Mouse (Mus musculus) hematopoietic stem cell, adult 5-6 weeks (primary cell): ENCODE data around the gene Sik2. TPM values are rescaled to one million over a fixed set of nuclear protein-coding genes. Genes with fewer than 3 reads are reported as not detected.

Source experiments
- ATAC-seq, 2 experiments: fragments of 125-278 bp in 1 of 2; replicated peaks in 1 of 2; 2 replicates each; pipeline ENCODE4 v1.8.0; 2016 to 2017; ENCODE audit warnings: inconsistent platforms in 2 of 2, mild to moderate bottlenecking in 2 of 2, moderate number of reproducible peaks in 2 of 2, low read depth in 1 of 2, moderate TSS enrichment in 1 of 2; ENCODE audit not compliant: low FRiP score in 2 of 2, poor library complexity in 2 of 2, severe bottlenecking in 2 of 2, insufficient read depth in 1 of 2, low TSS enrichment in 1 of 2
- total RNA-seq: library from RNA; stranded (forward); fragments of 172-1452, 232-1000 nt; gene quantifications from 2 replicates; pipeline ENCODE4 v1.2.3, GENCODE M21; 2017

The Sik2 gene
- total RNA-seq, 1 experiment from 2014 or later: 20.9 TPM

GRCm38 (mm10) chr9:50942711-50943110, 66.2 kb downstream of the Sik2 start:
- no peak for ATAC-seq

DNA sequence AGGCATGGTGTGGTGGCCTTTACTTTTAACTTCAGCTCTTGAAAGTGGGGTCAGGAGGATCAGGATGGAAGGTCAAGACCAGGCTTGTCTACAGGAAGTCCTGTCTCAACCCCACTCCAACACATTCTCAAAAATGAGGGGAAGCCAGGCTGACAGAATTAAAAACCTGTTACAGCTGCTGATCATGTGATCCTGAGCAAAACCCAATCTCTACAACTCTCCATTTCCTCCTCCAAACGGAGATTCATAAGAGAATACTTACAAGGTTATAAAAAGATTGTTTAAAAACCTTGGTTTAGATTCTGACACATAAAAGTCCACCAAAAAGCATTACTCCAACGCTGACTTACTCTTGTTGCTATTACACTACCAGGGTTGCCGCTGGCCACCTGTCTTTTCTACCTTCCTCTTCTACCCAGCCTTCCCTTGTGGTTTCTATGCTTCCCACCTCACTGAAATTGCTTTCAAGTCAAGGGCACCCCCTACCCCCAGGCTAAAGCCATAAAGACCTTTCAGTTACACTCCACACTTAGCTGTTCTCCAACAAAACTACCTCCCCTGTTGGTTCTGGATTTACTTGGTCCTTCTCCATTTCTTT, 67.0 kb downstream of the Sik2 start:
- ATAC-seq: peak; percentile 61 to 73

- no peak for ATAC-seq
Measured at GRCm38 (mm10) chr9:50929986-50930385, 78.9 kb downstream of the Sik2 start.

DNA sequence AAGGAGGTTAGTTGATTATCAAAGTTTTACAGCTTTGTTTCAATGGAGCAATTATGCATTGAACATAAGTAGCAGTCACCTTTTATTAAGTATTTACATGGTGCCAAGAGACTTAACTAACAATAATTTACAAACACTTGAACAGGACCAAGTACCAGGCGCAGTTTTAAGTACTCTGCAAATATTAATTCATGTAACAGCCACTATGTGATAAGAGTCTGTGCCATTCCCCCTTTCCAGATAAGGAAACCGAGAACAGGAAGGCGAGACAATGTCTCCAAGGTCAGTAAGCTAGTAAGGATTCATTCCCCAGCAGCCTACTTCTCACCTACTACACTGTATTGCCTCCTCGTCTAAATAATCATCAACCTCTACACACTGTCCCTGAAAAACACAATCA, 83.1 kb downstream of the Sik2 start:
- no peak for ATAC-seq

GRCm38 (mm10) chr9:50924454-50924853, 84.4 kb downstream of the Sik2 start:
- no peak for ATAC-seq

- ATAC-seq: no peak
Measured at GRCm38 (mm10) chr9:50922363-50923153, 86.3 kb downstream of the Sik2 start.

GRCm38 (mm10) chr9:50920933-50921895, 87.7 kb downstream of the Sik2 start:
- ATAC-seq: no peak

- ATAC-seq: no peak
Measured at GRCm38 (mm10) chr9:50919554-50919953, 89.3 kb downstream of the Sik2 start.

GRCm38 (mm10) chr9:50918131-50918530, 90.7 kb downstream of the Sik2 start:
- no peak for ATAC-seq

GRCm38 (mm10) chr9:50911861-50912515, 96.9 kb downstream of the Sik2 start:
- ATAC-seq: no peak

GRCm38 (mm10) chr9:50905321-50905720, 103.6 kb downstream of the Sik2 start:
- peak; percentile 34 to 37; a peak in 2 of 4 replicates for ATAC-seq

- no peak for ATAC-seq
Measured at GRCm38 (mm10) chr9:50904196-50904847, 104.6 kb downstream of the Sik2 start.

- ATAC-seq: no peak
Measured at GRCm38 (mm10) chr9:50900026-50900920, 108.6 kb downstream of the Sik2 start.

GRCm38 (mm10) chr9:50893665-50894064, 115.2 kb downstream of the Sik2 start:
- ATAC-seq: no peak

GRCm38 (mm10) chr9:50890494-50891090, 118.3 kb downstream of the Sik2 start:
- no peak for ATAC-seq

DNA sequence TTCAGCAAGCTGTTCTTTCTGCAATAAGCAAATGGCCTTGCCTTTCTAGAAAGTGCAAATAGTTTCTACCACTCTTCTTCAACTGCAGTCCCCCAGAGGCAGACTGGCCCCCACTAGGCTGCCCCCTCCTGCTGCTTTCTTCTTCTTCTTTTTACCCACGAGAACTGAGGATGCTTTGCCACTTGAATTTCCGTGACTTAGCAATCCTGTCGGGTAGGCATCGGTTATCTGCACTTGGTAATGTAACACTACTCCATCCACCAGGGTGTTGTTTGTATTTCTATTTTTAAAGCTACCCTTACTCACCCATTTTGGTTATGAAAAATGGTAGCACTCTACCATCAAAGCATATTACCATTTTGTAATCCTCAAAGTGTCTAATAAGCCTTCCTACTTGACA, 118.9 kb downstream of the Sik2 start:
- ATAC-seq: no peak
